Mouse (Mus musculus) left cerebral cortex, adult 2 months (tissue): ENCODE measurements at regions not wholly inside any gene's neighbourhood (a gene's known extent, or its start where the extent isn't known, plus 50 kb on each side); places are given as distances from the start of the nearest gene placed in this dataset.

Experiments used
- DNase-seq, 2 experiments: peaks; one replicate each; pipeline ENCODE4 v3.0.0; 2021 to 2022; ENCODE audit warnings: low spot score in 2 of 2, mixed read lengths in 1 of 2; ENCODE audit errors: extremely low spot score in 1 of 2
- H3K27ac ChIP-seq: fragments of 200-600 bp; 2 replicates; pipeline ENCODE4 v1.8.1; 2022
- H3K4me3 ChIP-seq: fragments of 200-600 bp; 2 replicates; pipeline ENCODE4 v1.8.1; 2022
- CTCF ChIP-seq: fragments of 200-600 bp; IDR thresholded peaks from 2 replicates; pipeline ENCODE4 v1.8.1; 2022; ENCODE audit warnings: antibody characterized with exemption, mild to moderate bottlenecking, moderate library complexity
- intact Hi-C: fragments of 180-260 bp; cut with DNase I; formaldehyde crosslinking; loops from one replicate; pipeline ENCODE4 v1.15.1; 2025

- Histone ChIP-seq H3K4me3 (no peak overlapping the region), H3K27ac (no peak overlapping the region)
- intact Hi-C loops, result no loop called here
- DNase-seq, result no peak
- TF ChIP-seq CTCF, result no peak
These were observed 101.6 kb upstream of the Ywhaq start for GRCm38 (mm10) chr12:21519058-21519457.

- intact Hi-C loops, result loop anchor here (5.0 kb wide), 1 partner anchor 95 kb away; the partner anchor contains the start of gene Ywhaq
- Histone ChIP-seq H3K27ac (peak overlapping the region; percentile 85), H3K4me3 (no peak overlapping the region)
- peak; percentile 24 to 47 for DNase-seq
- no peak for TF ChIP-seq CTCF
These were observed 95.3 kb upstream of the Ywhaq start for GRCm38 (mm10) chr12:21512736-21513135.

GRCm38 (mm10) chr12:21511043-21511665, 93.7 kb upstream of the Ywhaq start:
- intact Hi-C loops, result loop anchor here (5.0 kb wide), 1 partner anchor 94 kb away; the partner anchor contains the start of gene Ywhaq
- Histone ChIP-seq H3K4me3 (no peak overlapping the region), H3K27ac (peak overlapping the region; percentile 85)
- peak; percentile 51 to 73 for DNase-seq
- TF ChIP-seq CTCF, result no peak; the same call in 1 of the 2 replicates

GRCm38 (mm10) chr12:21507080-21507479, 89.6 kb upstream of the Ywhaq start:
- no peak overlapping the region for H3K27ac ChIP-seq

GRCm38 (mm10) chr12:21505731-21506368, 88.4 kb upstream of the Ywhaq start:
- peak in 1 of 2 experiments; percentile 27 for DNase-seq
- TF ChIP-seq CTCF, result no peak
- intact Hi-C loops, result no loop called here
- no peak overlapping the region for H3K4me3 ChIP-seq
- peak overlapping the region; percentile 47 for H3K27ac ChIP-seq

More at GRCm38 (mm10) chr12:21507080-21507479, 89.6 kb upstream of the Ywhaq start:
- no peak for TF ChIP-seq CTCF
- no peak for DNase-seq
- no peak overlapping the region for H3K4me3 ChIP-seq
- intact Hi-C loops, result no loop called here

- Histone ChIP-seq H3K27ac (no peak overlapping the region), H3K4me3 (no peak overlapping the region)
- TF ChIP-seq CTCF, result no peak
- no peak for DNase-seq
- intact Hi-C loops, result no loop called here
These were observed 85.8 kb upstream of the Ywhaq start for GRCm38 (mm10) chr12:21503250-21503649.

GRCm38 (mm10) chr12:21496974-21497373, 79.5 kb upstream of the Ywhaq start:
- intact Hi-C loops, result no loop called here
- Histone ChIP-seq H3K4me3 (no peak overlapping the region), H3K27ac (no peak overlapping the region)
- no peak for TF ChIP-seq CTCF
- DNase-seq, result no peak

- intact Hi-C loops, result no loop called here
- DNase-seq, result no peak
- no peak overlapping the region for H3K27ac ChIP-seq
- no peak overlapping the region for H3K4me3 ChIP-seq
- TF ChIP-seq CTCF, result no peak
These were observed 78.1 kb upstream of the Ywhaq start for GRCm38 (mm10) chr12:21495511-21495910.

- Histone ChIP-seq H3K4me3 (no peak overlapping the region), H3K27ac (peak overlapping the region; percentile 60)
- intact Hi-C loops, result no loop called here
- no peak for TF ChIP-seq CTCF
- peak in 1 of 2 experiments; percentile 26 for DNase-seq
These were observed 76.0 kb upstream of the Ywhaq start for GRCm38 (mm10) chr12:21493471-21493870.

GRCm38 (mm10) chr12:21492549-21493291, 75.3 kb upstream of the Ywhaq start:
- no peak for DNase-seq
- no peak overlapping the region for H3K4me3 ChIP-seq
- intact Hi-C loops, result no loop called here
- peak overlapping the region; percentile 60 for H3K27ac ChIP-seq
- TF ChIP-seq CTCF, result no peak

- no peak for TF ChIP-seq CTCF
- intact Hi-C loops, result no loop called here
- DNase-seq, result no peak
- no peak overlapping the region for H3K27ac ChIP-seq
- H3K4me3 ChIP-seq, result no peak overlapping the region
These were observed 64.2 kb upstream of the Ywhaq start for GRCm38 (mm10) chr12:21481644-21482043.

- Histone ChIP-seq H3K4me3 (no peak overlapping the region), H3K27ac (no peak overlapping the region)
- no peak for DNase-seq
- TF ChIP-seq CTCF, result no peak
- intact Hi-C loops, result no loop called here
These were observed 62.8 kb upstream of the Ywhaq start for GRCm38 (mm10) chr12:21480226-21480625.
